Mouse (Mus musculus): ENCODE measurements at regions not wholly inside any gene's neighbourhood (a gene's known extent, or its start where the extent isn't known, plus 50 kb on each side); places are given as distances from the start of the nearest gene placed in this dataset.
"Not testable (repeated sequence)": the region's sequence is repeated elsewhere in the genome, so short reads cannot be mapped to it uniquely, and the experiment has no call there.

GRCm38 (mm10) chrX:152511922-152512321 lies 51.2 kb upstream of the Cldn34a start:
- intact Hi-C loops (cut with DNase I): loop anchor here (10.0 kb wide), 1 partner anchor 97 kb away; no protein-coding TSS in a partner anchor
- DNase-seq (ENCODE audit: low spot score in 2 of 2): not testable (repeated sequence)

GRCm38 (mm10) chrX:152505405-152505804 lies 57.7 kb upstream of the Cldn34a start:
- DNase-seq (ENCODE audit: low spot score in 2 of 2); intact Hi-C loops (cut with DNase I): not testable (repeated sequence)

- DNase-seq (ENCODE audit: low spot score in 2 of 2); intact Hi-C loops (cut with DNase I): not testable (repeated sequence)
Observed at GRCm38 (mm10) chrX:152499371-152499957, 63.7 kb upstream of the Cldn34a start.

GRCm38 (mm10) chrX:152471387-152472010 lies 91.6 kb upstream of the Cldn34a start:
- no peak for DNase-seq (ENCODE audit: low spot score in 2 of 2)
- intact Hi-C loops (cut with DNase I): no loop called here

- DNase-seq (ENCODE audit: low spot score in 2 of 2); intact Hi-C loops (cut with DNase I): not testable (repeated sequence)
Observed at GRCm38 (mm10) chrX:152424432-152424958, 56.0 kb upstream of the Gpr173 start.

- intact Hi-C loops (cut with DNase I): loop anchor here (10.0 kb wide), 1 partner anchor 96 kb away; no protein-coding TSS in a partner anchor
Observed at GRCm38 (mm10) chrX:152418512-152418911, 50.0 kb upstream of the Gpr173 start.

More at GRCm38 (mm10) chrX:152418512-152418911, 50.0 kb upstream of the Gpr173 start:
- not testable (repeated sequence) for DNase-seq (ENCODE audit: low spot score in 2 of 2)
